Mouse (Mus musculus): Measurements from ENCODE around the gene Paics. TPM values are rescaled to one million over a fixed set of nuclear protein-coding genes. Genes with fewer than 3 reads are reported as not detected.
A peak's percentile ranks its signal among the peaks of the same experiment; 100 is the strongest.

Gene Paics
- polyA plus RNA-seq, 1 experiment from 2014 or later: 276 TPM

GRCm38 (mm10) chr5:76975736-76976135 is 24.6 kb downstream of the Paics start:
- Histone ChIP-seq H3K9ac (ENCODE audit: low read length) (no peak overlapping the region), H3K4me2 (ENCODE audit: low read length) (peak overlapping the region; percentile 80), H3K36me3 (ENCODE audit: control insufficient read depth, insufficient read depth, low read length) (peaks cover 33% of the 10 kb centered on the region), H3K27ac (ENCODE audit: low read depth, low read length) (no peak overlapping the region), H3K4me3 (ENCODE audit: low read depth, low read length) (peak overlapping the region; percentile 90; the same call in 1 of the 2 replicates), H3K9me3 (replicated peaks; ENCODE audit: control insufficient read depth, low read length) (no peaks in the 10 kb centered on the region), H3K27me3 (replicated peaks; ENCODE audit: control insufficient read depth, insufficient read depth, low read length) (no peaks in the 10 kb centered on the region), H3K4me1 (ENCODE audit: control insufficient read depth, insufficient read depth, low read length) (peaks cover 13% of the 10 kb centered on the region)
- DNase-seq (ENCODE audit: low spot score): no peak
- no peak for ATAC-seq
- 89% methylated on average over 8 of the region's 8 CpGs for WGBS

GRCm38 (mm10) chr5:76984015-76984414 is 32.9 kb downstream of the Paics start:
- ATAC-seq: no peak

GRCm38 (mm10) chr5:76990789-76991188 is 39.7 kb downstream of the Paics start:
- no peak overlapping the region for H3K4me2 ChIP-seq (ENCODE audit: low read length)
- H3K4me1 ChIP-seq (ENCODE audit: control insufficient read depth, insufficient read depth, low read length): no peaks in the 10 kb centered on the region
- peaks cover 87% of the 10 kb centered on the region for H3K36me3 ChIP-seq (ENCODE audit: control insufficient read depth, insufficient read depth, low read length)
- H3K4me3 ChIP-seq (ENCODE audit: low read depth, low read length): no peak overlapping the region
- H3K9ac ChIP-seq (ENCODE audit: low read length): no peak overlapping the region
- DNase-seq (ENCODE audit: low spot score) (no peak), ATAC-seq (no peak)
- 97% methylated on average over 3 of the region's 3 CpGs for WGBS
- no peak overlapping the region for H3K27ac ChIP-seq (ENCODE audit: low read depth, low read length)
- no peaks in the 10 kb centered on the region for H3K27me3 ChIP-seq (replicated peaks; ENCODE audit: control insufficient read depth, insufficient read depth, low read length)
- H3K9me3 ChIP-seq (replicated peaks; ENCODE audit: control insufficient read depth, low read length): no peaks in the 10 kb centered on the region

More at GRCm38 (mm10) chr5:76984015-76984414, 32.9 kb downstream of the Paics start:
- Histone ChIP-seq H3K36me3 (ENCODE audit: control insufficient read depth, insufficient read depth, low read length) (peaks cover 82% of the 10 kb centered on the region), H3K9me3 (replicated peaks; ENCODE audit: control insufficient read depth, low read length) (no peaks in the 10 kb centered on the region), H3K27ac (ENCODE audit: low read depth, low read length) (no peak overlapping the region), H3K4me3 (ENCODE audit: low read depth, low read length) (no peak overlapping the region), H3K9ac (ENCODE audit: low read length) (no peak overlapping the region), H3K4me2 (ENCODE audit: low read length) (no peak overlapping the region), H3K4me1 (ENCODE audit: control insufficient read depth, insufficient read depth, low read length) (no peaks in the 10 kb centered on the region), H3K27me3 (replicated peaks; ENCODE audit: control insufficient read depth, insufficient read depth, low read length) (no peaks in the 10 kb centered on the region)
- WGBS: 95% methylated on average over 11 of the region's 11 CpGs
- DNase-seq (ENCODE audit: low spot score): no peak

GRCm38 (mm10) chr5:76993174-76993814 is 42.2 kb downstream of the Paics start:
- Histone ChIP-seq H3K9me3 (replicated peaks; ENCODE audit: control insufficient read depth, low read length) (no peaks in the 10 kb centered on the region), H3K36me3 (ENCODE audit: control insufficient read depth, insufficient read depth, low read length) (peaks cover 90% of the 10 kb centered on the region), H3K4me3 (ENCODE audit: low read depth, low read length) (no peak overlapping the region), H3K27me3 (replicated peaks; ENCODE audit: control insufficient read depth, insufficient read depth, low read length) (no peaks in the 10 kb centered on the region), H3K27ac (ENCODE audit: low read depth, low read length) (no peak overlapping the region), H3K9ac (ENCODE audit: low read length) (no peak overlapping the region), H3K4me2 (ENCODE audit: low read length) (no peak overlapping the region), H3K4me1 (ENCODE audit: control insufficient read depth, insufficient read depth, low read length) (no peaks in the 10 kb centered on the region)
- no peak for ATAC-seq
- DNase-seq (ENCODE audit: low spot score): no peak
- 95% methylated on average over 5 of the region's 5 CpGs for WGBS

GRCm38 (mm10) chr5:76998416-76998815 is 47.3 kb downstream of the Paics start:
- ATAC-seq: no peak
- Histone ChIP-seq H3K27me3 (replicated peaks; ENCODE audit: control insufficient read depth, insufficient read depth, low read length) (no peaks in the 10 kb centered on the region), H3K36me3 (ENCODE audit: control insufficient read depth, insufficient read depth, low read length) (peaks cover 61% of the 10 kb centered on the region), H3K4me3 (ENCODE audit: low read depth, low read length) (no peak overlapping the region), H3K9me3 (replicated peaks; ENCODE audit: control insufficient read depth, low read length) (no peaks in the 10 kb centered on the region), H3K27ac (ENCODE audit: low read depth, low read length) (no peak overlapping the region), H3K4me1 (ENCODE audit: control insufficient read depth, insufficient read depth, low read length) (no peaks in the 10 kb centered on the region), H3K9ac (ENCODE audit: low read length) (no peak overlapping the region), H3K4me2 (ENCODE audit: low read length) (no peak overlapping the region)
- DNase-seq (ENCODE audit: low spot score): peak; percentile 90
- 52% methylated on average over 5 of the region's 5 CpGs for WGBS

GRCm38 (mm10) chr5:77001192-77001591 is 50.1 kb downstream of the Paics start:
- 96% methylated on average over 17 of the region's 17 CpGs for WGBS
- no peak overlapping the region for H3K9ac ChIP-seq (ENCODE audit: low read length)

GRCm38 (mm10) chr5:77004051-77004821 is 53.1 kb downstream of the Paics start, which contains the start of gene Arl9:
Arl9 (plus strand) TSS chr5:77004055.
- no peak within 1 kb of the TSS for H3K4me3 ChIP-seq (ENCODE audit: low read depth, low read length)
- H3K4me1 ChIP-seq (ENCODE audit: control insufficient read depth, insufficient read depth, low read length): no peaks in the 10 kb centered on the region
- peaks cover 8% of the 10 kb centered on the region for H3K36me3 ChIP-seq (ENCODE audit: control insufficient read depth, insufficient read depth, low read length)
- no peak within 1 kb of the TSS for H3K9ac ChIP-seq (ENCODE audit: low read length)
- no peaks in the 10 kb centered on the region for H3K9me3 ChIP-seq (replicated peaks; ENCODE audit: control insufficient read depth, low read length)
- no peaks in the 10 kb centered on the region for H3K27me3 ChIP-seq (replicated peaks; ENCODE audit: control insufficient read depth, insufficient read depth, low read length)
- WGBS: 95% methylated on average over 6 of the region's 6 CpGs
- no peak within 1 kb of the TSS for H3K27ac ChIP-seq (ENCODE audit: low read depth, low read length)
- ATAC-seq: no peak
- H3K4me2 ChIP-seq (ENCODE audit: low read length): no peak within 1 kb of the TSS
- DNase-seq (ENCODE audit: low spot score): no peak

More at GRCm38 (mm10) chr5:77001192-77001591, 50.1 kb downstream of the Paics start:
- no peak overlapping the region for H3K4me3 ChIP-seq (ENCODE audit: low read depth, low read length)
- no peaks in the 10 kb centered on the region for H3K27me3 ChIP-seq (replicated peaks; ENCODE audit: control insufficient read depth, insufficient read depth, low read length)
- H3K4me2 ChIP-seq (ENCODE audit: low read length): no peak overlapping the region
- DNase-seq (ENCODE audit: low spot score) (no peak), ATAC-seq (no peak)
- H3K4me1 ChIP-seq (ENCODE audit: control insufficient read depth, insufficient read depth, low read length): no peaks in the 10 kb centered on the region
- no peaks in the 10 kb centered on the region for H3K9me3 ChIP-seq (replicated peaks; ENCODE audit: control insufficient read depth, low read length)
- H3K36me3 ChIP-seq (ENCODE audit: control insufficient read depth, insufficient read depth, low read length): peaks cover 36% of the 10 kb centered on the region
- H3K27ac ChIP-seq (ENCODE audit: low read depth, low read length): no peak overlapping the region

GRCm38 (mm10) chr5:77010352-77010751 is 59.2 kb downstream of the Paics start:
- Histone ChIP-seq H3K9me3 (replicated peaks; ENCODE audit: control insufficient read depth, low read length) (no peaks in the 10 kb centered on the region), H3K27ac (ENCODE audit: low read depth, low read length) (no peak overlapping the region), H3K27me3 (replicated peaks; ENCODE audit: control insufficient read depth, insufficient read depth, low read length) (no peaks in the 10 kb centered on the region), H3K4me1 (ENCODE audit: control insufficient read depth, insufficient read depth, low read length) (no peaks in the 10 kb centered on the region), H3K4me2 (ENCODE audit: low read length) (no peak overlapping the region), H3K4me3 (ENCODE audit: low read depth, low read length) (no peak overlapping the region), H3K9ac (ENCODE audit: low read length) (no peak overlapping the region), H3K36me3 (ENCODE audit: control insufficient read depth, insufficient read depth, low read length) (no peaks in the 10 kb centered on the region)
- ATAC-seq: no peak
- DNase-seq (ENCODE audit: low spot score): no peak
- WGBS: 93% methylated on average over 9 of the region's 9 CpGs

GRCm38 (mm10) chr5:77011082-77011481 is 60.0 kb downstream of the Paics start:
- Histone ChIP-seq H3K4me3 (ENCODE audit: low read depth, low read length) (no peak overlapping the region), H3K4me1 (ENCODE audit: control insufficient read depth, insufficient read depth, low read length) (no peaks in the 10 kb centered on the region), H3K9ac (ENCODE audit: low read length) (no peak overlapping the region), H3K27ac (ENCODE audit: low read depth, low read length) (no peak overlapping the region), H3K36me3 (ENCODE audit: control insufficient read depth, insufficient read depth, low read length) (no peaks in the 10 kb centered on the region), H3K9me3 (replicated peaks; ENCODE audit: control insufficient read depth, low read length) (no peaks in the 10 kb centered on the region), H3K4me2 (ENCODE audit: low read length) (no peak overlapping the region), H3K27me3 (replicated peaks; ENCODE audit: control insufficient read depth, insufficient read depth, low read length) (no peaks in the 10 kb centered on the region)
- 70% methylated on average over 3 of the region's 3 CpGs for WGBS
- DNase-seq (ENCODE audit: low spot score): no peak
- no peak for ATAC-seq
